Mouse (Mus musculus) left cerebral cortex, adult 18-20 months (tissue): Measurements from ENCODE around the gene Gm16368. TPM values are rescaled to one million over a fixed set of nuclear protein-coding genes. Genes with fewer than 3 reads are reported as not detected.
"Not testable (repeated sequence)": the region's sequence is repeated elsewhere in the genome, so short reads cannot be mapped to it uniquely, and the experiment has no call there.

Experiments used
- DNase-seq, 2 experiments: peaks; one replicate each; pipeline ENCODE4 v3.0.0; 2021 to 2022; ENCODE audit warnings: low spot score in 2 of 2, mixed read lengths in 1 of 2
- long read RNA-seq, 2 experiments: library from polyadenylated mRNA; stranded (forward); transcript quantifications; one replicate each; pipeline ENCODE4 v2.0.0; 2021
- total RNA-seq, 2 experiments: library from RNA; stranded (reverse); gene quantifications; 2 replicates each; pipeline ENCODE4 v1.2.3; 2021

The Gm16368 gene
- total RNA-seq: not detected
- long read RNA-seq, experiment 1: 0 reads
- long read RNA-seq, experiment 2: 0 reads

- DNase-seq: not testable (repeated sequence)
Measured at GRCm38 (mm10) chr12:88083397-88083796, at the start of gene Gm16368. Gm16368 (plus strand) TSS chr12:88083697.

- not testable (repeated sequence) for DNase-seq
Measured at GRCm38 (mm10) chr12:88039062-88039461, 44.4 kb upstream of the Gm16368 start.

- DNase-seq: not testable (repeated sequence)
Measured at GRCm38 (mm10) chr12:88039703-88040102, 43.8 kb upstream of the Gm16368 start.

DNA sequence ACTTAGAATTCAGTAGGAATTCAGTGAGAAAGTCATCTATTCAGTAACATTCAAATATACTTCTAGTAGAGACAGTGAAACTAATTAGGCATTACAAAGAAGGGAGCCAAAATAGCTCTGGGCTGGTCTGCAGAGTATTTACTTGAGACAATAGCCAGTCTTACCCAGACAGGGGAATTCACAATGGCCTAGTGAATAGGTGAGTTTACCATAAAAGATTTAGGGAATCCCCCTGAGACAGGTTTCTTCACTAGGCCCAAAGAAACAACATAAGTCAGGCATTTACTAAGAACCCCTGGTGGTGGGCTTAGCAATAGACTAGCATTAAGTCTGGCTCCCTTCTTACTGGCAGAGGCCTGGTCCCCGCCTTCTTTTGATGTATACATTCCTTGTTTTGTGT lies 38.3 kb upstream of the Gm16368 start:
- not testable (repeated sequence) for DNase-seq

Other genes with a start within 250 kb of the Gm16368 start
- not detected for gene Gm2001, start 241.4 kb upstream of the Gm16368 start, total RNA-seq
- not detected for gene Gm2016, start 209.6 kb upstream of the Gm16368 start, total RNA-seq
- not detected for gene Gm2022, start 188.3 kb upstream of the Gm16368 start, total RNA-seq
- not detected for gene Gm2035, start 163.8 kb upstream of the Gm16368 start, total RNA-seq
- not detected for gene Gm2042, start 129.6 kb upstream of the Gm16368 start, total RNA-seq
- not detected for gene Gm2075, start 71.8 kb upstream of the Gm16368 start, total RNA-seq
- gene Gm6803, start 64.9 kb upstream of the Gm16368 start, total RNA-seq: not detected
- gene Gm2056, start 56.7 kb upstream of the Gm16368 start, total RNA-seq: not detected
- not detected for gene Gm10436, start 98.4 kb downstream of the Gm16368 start, total RNA-seq
- not detected for gene Gm8332, start 166.4 kb downstream of the Gm16368 start, total RNA-seq
- not detected for gene Gm5662, start 190.8 kb downstream of the Gm16368 start, total RNA-seq
- not detected for gene Gm5039, start 240.3 kb downstream of the Gm16368 start, total RNA-seq